Mouse (Mus musculus): ENCODE measurements around the gene Snx32.

- TF ChIP-seq CTCF (IDR thresholded peaks at IDR 0.05; ENCODE audit: insufficient read depth, low read depth, low read length) (peak; percentile 97), POLR2A (IDR thresholded peaks at IDR 0.05; ENCODE audit: insufficient read depth, low read depth, low read length) (peak; percentile 57)
These were observed 22.4 kb downstream of the Snx32 start, which contains the start of gene Mus81 for GRCm38 (mm10) chr19:5487768-5488550.
